Mouse (Mus musculus) brown adipose tissue, adult 24 weeks (tissue): ENCODE results near the gene Gaa. TPM values are rescaled to one million over a fixed set of nuclear protein-coding genes. Genes with fewer than 3 reads are reported as not detected.
"Not testable (repeated sequence)": the region's sequence is repeated elsewhere in the genome, so short reads cannot be mapped to it uniquely, and the experiment has no call there.

Source experiments
- H3K27ac ChIP-seq: fragments of 200-500 bp; replicated peaks from 2 replicates; pipeline ENCODE4 v1.5.1; 2012; ENCODE audit warnings: low read depth, mild to moderate bottlenecking, low read length
- H3K4me1 ChIP-seq: fragments of 200-500 bp; 2 replicates; pipeline ENCODE4 v1.6.1; 2012; ENCODE audit warnings: low read length, mixed read lengths; ENCODE audit not compliant: control insufficient read depth, insufficient read depth, insufficient read length
- H3K4me3 ChIP-seq: fragments of 200-500 bp; 2 replicates; pipeline ENCODE4 v1.5.1; 2012; ENCODE audit warnings: low read depth, mild to moderate bottlenecking, low read length, moderate library complexity; ENCODE audit not compliant: insufficient read depth
- polyA plus RNA-seq: library from polyadenylated mRNA; stranded (reverse); fragments of >200 nt; gene quantifications from 2 replicates; pipeline ENCODE4 v1.2.4, GENCODE M21; 2012; ENCODE audit not compliant: missing spikeins, insufficient read depth, insufficient read length

Gene Gaa
- polyA plus RNA-seq, 1 experiment: 31.9 TPM

- H3K4me1 ChIP-seq, H3K4me3 ChIP-seq, H3K27ac ChIP-seq: not testable (repeated sequence)
Measured at GRCm38 (mm10) chr11:119272492-119272891, 4.8 kb downstream of the Gaa start.

GRCm38 (mm10) chr11:119273186-119273930 is 5.7 kb downstream of the Gaa start:
- no peak overlapping the region for H3K4me3 ChIP-seq
- no peaks in the 10 kb centered on the region; the same call in 1 of the 2 replicates for H3K4me1 ChIP-seq
- no peak overlapping the region for H3K27ac ChIP-seq

- H3K27ac ChIP-seq: no peak overlapping the region
- no peaks in the 10 kb centered on the region for H3K4me1 ChIP-seq
- H3K4me3 ChIP-seq: no peak overlapping the region
Measured at GRCm38 (mm10) chr11:119281030-119281429, 13.3 kb downstream of the Gaa start.

GRCm38 (mm10) chr11:119285791-119286527 is 18.3 kb downstream of the Gaa start:
- no peak overlapping the region for H3K4me3 ChIP-seq
- H3K4me1 ChIP-seq: no peaks in the 10 kb centered on the region
- H3K27ac ChIP-seq: no peak overlapping the region

GRCm38 (mm10) chr11:119287207-119287992 is 19.7 kb downstream of the Gaa start:
- H3K27ac ChIP-seq: no peak overlapping the region
- H3K4me3 ChIP-seq: no peak overlapping the region
- no peaks in the 10 kb centered on the region for H3K4me1 ChIP-seq

- not testable (repeated sequence) for H3K27ac ChIP-seq, H3K4me3 ChIP-seq, H3K4me1 ChIP-seq
Measured at GRCm38 (mm10) chr11:119292861-119293260, 25.2 kb downstream of the Gaa start.

- Histone ChIP-seq H3K27ac (no peak overlapping the region), H3K4me1 (peaks cover 6% of the 10 kb centered on the region; the same call in 1 of the 2 replicates), H3K4me3 (no peak overlapping the region)
Measured at GRCm38 (mm10) chr11:119297996-119298395, 30.3 kb downstream of the Gaa start.

GRCm38 (mm10) chr11:119298917-119299316 is 31.2 kb downstream of the Gaa start:
- Histone ChIP-seq H3K27ac (0 out of 2 replicates have a peak overlapping the region, but pooled peaks have one; percentile 89), H3K4me1 (peaks cover 6% of the 10 kb centered on the region; the same call in 1 of the 2 replicates), H3K4me3 (peak overlapping the region; percentile 94)

GRCm38 (mm10) chr11:119299391-119300245 is 31.9 kb downstream of the Gaa start, which contains the start of gene Eif4a3:
TSS of gene Eif4a3 (minus strand) at chr11:119300089.
- Histone ChIP-seq H3K4me1 (peaks cover 6% of the 10 kb centered on the region; the same call in 1 of the 2 replicates), H3K4me3 (peak within 1 kb of the TSS; percentile 94), H3K27ac (peak within 1 kb of the TSS; percentile 89)

GRCm38 (mm10) chr11:119300246-119300935 is 32.7 kb downstream of the Gaa start:
- peaks cover 6% of the 10 kb centered on the region; the same call in 1 of the 2 replicates for H3K4me1 ChIP-seq
- H3K27ac ChIP-seq: 0 out of 2 replicates have a peak overlapping the region, but pooled peaks have one; percentile 49
- peak overlapping the region; percentile 94 for H3K4me3 ChIP-seq

GRCm38 (mm10) chr11:119300986-119301385 is 33.3 kb downstream of the Gaa start:
- H3K4me1 ChIP-seq: peaks cover 6% of the 10 kb centered on the region; the same call in 1 of the 2 replicates
- no peak overlapping the region for H3K27ac ChIP-seq

GRCm38 (mm10) chr11:119304904-119305712 is 37.4 kb downstream of the Gaa start:
- H3K4me3 ChIP-seq: no peak overlapping the region
- H3K27ac ChIP-seq: no peak overlapping the region
- no peaks in the 10 kb centered on the region for H3K4me1 ChIP-seq

More at GRCm38 (mm10) chr11:119300986-119301385, 33.3 kb downstream of the Gaa start:
- H3K4me3 ChIP-seq: no peak overlapping the region
